Mouse (Mus musculus) G1E (cell line): ENCODE data around the gene Zfp672. TPM values are rescaled to one million over a fixed set of nuclear protein-coding genes. Genes with fewer than 3 reads are reported as not detected.
A peak's percentile ranks its signal among the peaks of the same experiment; 100 is the strongest.
"Not testable (repeated sequence)": the region's sequence is repeated elsewhere in the genome, so short reads cannot be mapped to it uniquely, and the experiment has no call there.

Source experiments
- ATAC-seq: 2 replicates; pipeline ENCODE4 v1.8.0; 2016; ENCODE audit warnings: mild to moderate bottlenecking; ENCODE audit not compliant: insufficient number of reproducible peaks, poor library complexity, low FRiP score, severe bottlenecking; ENCODE audit errors: extremely low read depth
- DNase-seq: peaks from one replicate; pipeline ENCODE4 v3.0.0; 2012; ENCODE audit warnings: low spot score
- H3K27me3 ChIP-seq: 2 replicates; pipeline ENCODE4 v1.6.1; 2012; ENCODE audit warnings: mild to moderate bottlenecking, low read length, inconsistent platforms; ENCODE audit not compliant: insufficient read depth
- H3K36me3 ChIP-seq: replicated peaks from 2 replicates; pipeline ENCODE3; 2012; ENCODE audit warnings: mild to moderate bottlenecking, inconsistent platforms
- H3K4me1 ChIP-seq: 2 replicates; pipeline ENCODE4 v1.6.1; 2012; ENCODE audit warnings: low read depth, low read length, inconsistent platforms, mixed read lengths; ENCODE audit not compliant: insufficient read depth
- H3K4me3 ChIP-seq: 2 replicates; pipeline ENCODE4 v1.5.1; 2012; ENCODE audit warnings: low read depth, mild to moderate bottlenecking, inconsistent platforms, low read length, moderate library complexity, mixed read lengths
- H3K9me3 ChIP-seq: replicated peaks from 2 replicates; pipeline ENCODE4 v1.6.1; 2012; ENCODE audit warnings: inconsistent platforms
- CTCF ChIP-seq: IDR thresholded peaks from 2 replicates; pipeline ENCODE4 v1.5.1; 2012; ENCODE audit warnings: low read depth, low read length, inconsistent platforms, mixed read lengths
- GATA1 ChIP-seq: IDR thresholded peaks from 2 replicates; pipeline ENCODE4 v1.6.1; 2012; ENCODE audit warnings: borderline replicate concordance, low read length, inconsistent platforms, mixed read lengths
- GATA2 ChIP-seq: IDR thresholded peaks from 2 replicates; pipeline ENCODE4 v1.6.1; 2012; ENCODE audit warnings: low read depth, low read length, inconsistent platforms, borderline replicate concordance
- POLR2AphosphoS5 ChIP-seq: IDR thresholded peaks from 2 replicates; pipeline ENCODE4 v1.6.1; 2012; ENCODE audit warnings: low read depth, low read length, inconsistent platforms; ENCODE audit not compliant: insufficient replicate concordance
- TAL1 ChIP-seq: conservative IDR thresholded peaks from 2 replicates; pipeline ENCODE4 v1.6.1; 2012; ENCODE audit warnings: low read depth, low read length, inconsistent platforms, mixed read lengths
- polyA plus RNA-seq: library from polyadenylated mRNA; stranded (reverse); fragments of >175 nt; gene quantifications from 2 replicates; pipeline ENCODE4 v1.2.3, GENCODE M21; 2012
- total RNA-seq, 2 experiments: library from RNA; stranded (forward) in 1 of 2; stranded (reverse) in 1 of 2; fragments of 200-1000 nt in 1 of 2; fragments of >200 nt in 1 of 2; fragmentation: Nextera tagmentation in 1 of 2; gene quantifications; 2 replicates each; pipeline ENCODE4 v1.2.3; 2014 to 2017

Zfp672 gene
- total and polyA plus RNA-seq, 3 experiments: 7.9 to 29.6 (median 27.1) TPM

DNA sequence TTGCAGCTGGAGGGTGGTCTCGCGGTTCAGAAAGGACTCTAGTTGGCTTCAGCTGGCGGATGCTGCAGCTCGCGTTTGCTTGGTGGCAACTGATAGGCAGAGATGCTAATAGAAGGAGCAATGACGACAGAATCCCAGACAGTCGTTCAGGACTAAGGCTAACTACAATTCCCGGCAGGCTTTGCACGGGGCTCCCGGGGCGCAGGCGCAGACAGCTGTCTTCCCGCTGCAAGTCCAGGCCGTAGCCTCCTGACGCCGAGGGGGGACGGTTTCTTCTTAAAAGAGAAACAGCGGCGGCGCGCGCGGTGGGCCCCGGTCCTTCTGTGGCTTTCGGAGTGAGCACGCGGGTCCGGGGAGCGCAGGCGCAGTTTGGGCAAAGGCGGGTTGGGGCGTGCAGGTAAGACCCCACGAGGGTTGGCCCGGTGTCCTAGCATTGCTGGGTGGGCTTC is 23.3 kb downstream of the Zfp672 start, which contains the start of gene Zfp692:
TSS of gene Zfp692 (plus strand) at position 210 of the 449 bp plus-strand sequence.
- ATAC-seq (no peak; the same call in 1 of the 2 replicates), DNase-seq (peak; percentile 89)
- Histone ChIP-seq H3K27me3 (no peaks in the 10 kb centered on the region), H3K4me3 (peak within 1 kb of the TSS; percentile 82), H3K4me1 (peaks cover 37% of the 10 kb centered on the region), H3K9me3 (no peaks in the 10 kb centered on the region), H3K36me3 (peaks cover 42% of the 10 kb centered on the region)
- TF ChIP-seq GATA1 (no peak), TAL1 (no peak), GATA2 (no peak), CTCF (no peak), POLR2AphosphoS5 (no peak)

DNA sequence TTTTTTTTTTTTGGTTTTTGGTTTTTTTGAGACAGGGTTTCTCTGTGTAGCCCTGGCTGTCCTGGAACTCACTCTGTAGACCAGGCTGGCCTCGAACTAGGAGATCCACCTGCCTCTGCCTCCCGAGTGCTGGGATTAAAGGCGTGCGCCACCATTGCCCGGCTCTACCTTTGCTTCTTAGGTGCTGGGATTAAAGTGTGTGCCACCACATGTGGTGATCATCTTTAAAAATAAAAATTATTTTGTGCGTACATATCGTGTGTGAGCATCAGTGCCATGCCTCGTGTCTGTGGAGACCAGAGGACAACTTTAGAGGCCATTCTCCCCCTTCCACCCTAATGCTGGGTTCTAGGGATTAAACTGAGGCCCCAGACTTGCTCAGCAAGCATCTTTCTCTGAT is 24.8 kb downstream of the Zfp672 start:
- H3K27me3 ChIP-seq, H3K4me3 ChIP-seq, H3K9me3 ChIP-seq, ATAC-seq, DNase-seq: not testable (repeated sequence)
- H3K4me1 ChIP-seq: peaks cover 43% of the 10 kb centered on the region
- peaks cover 27% of the 10 kb centered on the region for H3K36me3 ChIP-seq

DNA sequence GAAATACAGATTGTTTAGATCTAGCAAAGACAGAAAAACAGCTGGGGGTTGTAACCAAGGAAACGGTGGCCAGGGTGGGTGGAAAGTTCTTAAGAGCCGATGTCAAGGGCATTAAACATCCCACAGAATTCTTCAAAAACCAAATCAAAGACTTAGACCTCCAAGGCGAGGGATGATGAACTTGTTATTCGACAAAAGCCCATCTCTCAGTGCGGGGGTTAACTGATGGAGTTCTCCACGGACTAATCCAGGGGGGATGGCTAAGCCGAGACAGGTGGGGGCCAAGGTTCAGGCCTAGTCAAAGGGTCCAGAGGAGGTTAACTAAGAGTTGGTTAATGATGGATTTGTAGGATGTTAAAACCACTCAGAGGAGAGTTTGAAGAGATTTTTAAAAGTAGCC is 26.5 kb downstream of the Zfp672 start:
- Histone ChIP-seq H3K36me3 (peaks cover 10% of the 10 kb centered on the region), H3K4me1 (peaks cover 41% of the 10 kb centered on the region), H3K27me3 (no peaks in the 10 kb centered on the region), H3K4me3 (no peak overlapping the region; the same call in 1 of the 2 replicates), H3K9me3 (no peaks in the 10 kb centered on the region)
- ATAC-seq (no peak), DNase-seq (no peak)
- TF ChIP-seq TAL1: no peak
- TF ChIP-seq CTCF: no peak
- no peak for TF ChIP-seq GATA2
- TF ChIP-seq POLR2AphosphoS5: no peak

DNA sequence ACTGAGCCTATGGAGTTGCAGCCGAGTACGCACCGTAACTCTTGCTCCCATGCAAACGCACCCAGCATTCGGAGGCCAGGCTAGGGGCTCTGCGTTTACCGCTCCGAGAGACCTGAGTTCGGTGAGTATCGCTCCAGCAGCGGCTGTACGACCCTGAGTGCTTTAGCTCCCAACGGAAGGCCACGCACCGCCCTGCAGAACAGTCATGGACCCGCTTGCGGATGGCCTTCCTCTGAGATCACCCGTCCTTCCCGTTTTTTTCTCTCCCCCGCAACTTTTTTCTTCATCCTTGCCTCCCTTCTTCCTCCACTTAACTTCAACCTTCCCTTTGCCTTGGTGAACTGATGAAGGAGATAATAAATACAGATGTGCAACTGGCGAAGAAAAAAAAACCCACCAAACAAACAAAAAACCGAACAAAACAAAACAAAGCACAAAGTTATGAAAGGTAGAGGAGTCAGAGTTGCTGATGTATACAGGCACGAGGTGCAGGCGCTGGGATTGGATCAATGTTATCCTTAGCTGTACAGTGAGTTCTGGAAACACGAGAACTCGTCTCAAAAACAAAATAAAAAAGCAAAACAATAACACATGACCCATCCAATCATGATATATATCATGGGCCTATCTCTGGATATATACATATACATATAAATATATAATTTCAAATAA is 27.2 kb downstream of the Zfp672 start:
- DNase-seq (no peak), ATAC-seq (no peak)
- Histone ChIP-seq H3K9me3 (no peaks in the 10 kb centered on the region), H3K27me3 (peaks cover under 1% of the 10 kb centered on the region; the same call in 1 of the 2 replicates), H3K4me3 (peak overlapping the region; percentile 74), H3K36me3 (peaks cover 3% of the 10 kb centered on the region), H3K4me1 (peaks cover 38% of the 10 kb centered on the region)
- TF ChIP-seq GATA1 (no peak), TAL1 (no peak), POLR2AphosphoS5 (no peak), CTCF (no peak), GATA2 (no peak)

DNA sequence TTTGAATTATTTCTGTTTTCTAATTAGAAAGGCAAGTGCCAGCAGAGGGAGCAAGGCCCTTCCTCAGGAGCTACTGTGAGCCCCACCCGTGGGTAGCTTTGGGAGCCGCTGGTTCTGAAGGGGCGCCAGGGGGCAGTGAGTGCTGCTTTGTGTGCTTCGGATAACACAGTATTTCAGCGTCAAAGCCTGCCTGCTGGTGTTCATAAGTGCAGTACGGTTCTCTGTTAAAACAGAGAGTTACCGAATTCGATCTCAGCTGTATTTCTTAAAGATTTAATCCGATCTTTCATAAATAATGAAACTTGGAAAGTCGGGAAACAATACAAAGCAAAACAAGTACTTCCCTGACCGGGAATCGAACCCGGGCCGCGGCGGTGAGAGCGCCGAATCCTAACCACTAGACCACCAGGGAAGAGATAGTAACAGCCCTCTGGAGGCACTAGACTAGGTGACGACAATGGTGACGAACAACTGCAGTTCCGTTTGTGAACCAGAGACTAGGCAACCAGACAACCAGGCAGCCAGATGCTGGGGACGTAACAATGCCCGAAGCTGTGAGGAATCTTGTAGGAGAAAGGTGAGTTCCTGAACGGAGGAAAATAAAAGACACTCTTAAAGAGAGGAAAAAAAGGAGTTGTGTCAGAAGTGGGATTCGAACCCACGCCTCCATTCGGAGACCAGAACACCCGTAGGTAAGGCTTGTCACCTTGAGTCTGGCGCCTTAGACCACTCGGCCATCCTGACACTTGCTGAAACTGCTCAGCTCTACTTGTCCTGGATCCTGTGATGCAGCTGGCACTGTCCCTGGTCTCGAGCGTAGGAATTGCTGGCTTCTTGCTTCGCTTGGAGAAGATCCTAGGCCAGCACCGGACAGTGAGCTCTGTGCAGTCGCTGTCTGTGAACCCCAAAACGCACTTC is 28.0 kb downstream of the Zfp672 start:
- Histone ChIP-seq H3K27me3 (peaks cover 6% of the 10 kb centered on the region; the same call in 1 of the 2 replicates), H3K4me1 (peaks cover 30% of the 10 kb centered on the region), H3K9me3 (no peaks in the 10 kb centered on the region), H3K4me3 (peak overlapping the region; percentile 74), H3K36me3 (no peaks in the 10 kb centered on the region)
- no peak for TF ChIP-seq TAL1
- TF ChIP-seq CTCF: 0 out of 2 replicates have a peak, but pooled peaks have one; percentile 18
- DNase-seq: peak; percentile 58
- peak; percentile 59 for ATAC-seq

DNA sequence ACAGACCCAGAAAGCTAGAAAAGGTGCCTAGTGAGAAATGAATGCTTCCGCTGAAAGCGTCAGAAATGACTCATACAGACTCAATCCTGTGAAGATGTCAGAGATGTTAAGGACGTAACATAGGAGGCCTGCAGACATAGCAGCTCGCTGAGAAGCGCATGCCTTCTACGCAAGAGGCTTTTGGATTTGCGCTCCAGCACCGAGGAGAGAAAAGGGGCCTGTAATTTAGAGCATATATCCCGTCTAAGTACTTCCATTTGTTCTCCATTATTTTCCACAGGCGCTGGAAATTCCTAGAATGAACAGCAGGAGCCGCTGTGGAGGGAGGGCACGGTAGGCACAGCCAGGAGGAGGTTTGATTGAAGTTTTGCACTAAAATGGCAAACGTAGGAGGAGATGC is 29.1 kb downstream of the Zfp672 start:
- ATAC-seq (no peak), DNase-seq (no peak)
- Histone ChIP-seq H3K36me3 (no peaks in the 10 kb centered on the region), H3K9me3 (no peaks in the 10 kb centered on the region), H3K4me3 (peak overlapping the region; percentile 57; the same call in 1 of the 2 replicates), H3K4me1 (peaks cover 21% of the 10 kb centered on the region), H3K27me3 (peaks cover 6% of the 10 kb centered on the region; the same call in 1 of the 2 replicates)
- TF ChIP-seq GATA2: no peak
- no peak for TF ChIP-seq POLR2AphosphoS5
- TF ChIP-seq TAL1: no peak
